ENCODE assay signal across 8 mouse cellular contexts in genomic region chr5:31154152-31154553, GRCm38 (mm10). TPM values are rescaled to one million over a fixed set of nuclear protein-coding genes. Genes with fewer than 3 reads are reported as not detected.
DNase-seq lines count a peak whose midpoint lies in the region; ATAC-seq and TF ChIP-seq lines count a peak whose summit lies in the region.

Gene Mpv17 (minus strand): TSS chr5:31154251.

- peaks cover 22% of the 10 kb centered on the region for H3K4me1 ChIP-seq in erythroblast, embryonic 14.5 days (ENCODE audit: control insufficient read depth)
- H3K4me1 ChIP-seq in heart, embryonic 11.5 days (ENCODE audit: control insufficient read depth, insufficient read depth, low read length) = peaks cover 8% of the 10 kb centered on the region
- H3K4me1 ChIP-seq in kidney, embryonic 16.5 days (ENCODE audit: insufficient read depth, low read length) = peaks cover 13% of the 10 kb centered on the region
- H3K4me1 ChIP-seq in liver, adult 2 months (ENCODE audit: control insufficient read depth, insufficient read depth, low read length) = peaks cover 7% of the 10 kb centered on the region; the same call in 1 of the 2 replicates
- peaks cover 6% of the 10 kb centered on the region for H3K4me1 ChIP-seq in stomach, embryonic 14.5 days (ENCODE audit: control insufficient read depth, insufficient read depth, low read length)

- no peaks in the 10 kb centered on the region for H3K79me3 ChIP-seq in C2C12 (ENCODE audit: low read depth)

- WGBS in heart, embryonic 11.5 days (ENCODE audit: insufficient replicate concordance) = under 1% methylated on average over 19 of the region's 19 CpGs
- WGBS in kidney, embryonic 16.5 days = under 1% methylated on average over 19 of the region's 19 CpGs
- under 1% methylated on average over 19 of the region's 19 CpGs for WGBS in liver, adult 2 months
- WGBS in stomach, embryonic 14.5 days = under 1% methylated on average over 19 of the region's 19 CpGs

- H3K4me3 ChIP-seq in C2C12 (ENCODE audit: insufficient read depth, poor library complexity, severe bottlenecking) = peak within 1 kb of the TSS; percentile 27
- peak within 1 kb of the TSS; percentile 69 for H3K4me3 ChIP-seq in erythroblast, embryonic 14.5 days (replicated peaks)
- H3K4me3 ChIP-seq in heart, embryonic 11.5 days (ENCODE audit: low read depth, low read length) = peak within 1 kb of the TSS; percentile 64
- peak within 1 kb of the TSS; percentile 68 for H3K4me3 ChIP-seq in kidney, embryonic 16.5 days (ENCODE audit: low read length)
- H3K4me3 ChIP-seq in liver, adult 2 months (ENCODE audit: insufficient read depth, low read depth, low read length) = peak within 1 kb of the TSS; percentile 92
- H3K4me3 ChIP-seq in stomach, embryonic 14.5 days (ENCODE audit: low read depth, low read length) = peak within 1 kb of the TSS; percentile 49

- peak; percentile 94 for ATAC-seq in heart, embryonic 11.5 days (replicated peaks; ENCODE audit: insufficient number of reproducible peaks, low FRiP score, low TSS enrichment)
- peak; percentile 96 for ATAC-seq in kidney, embryonic 16.5 days (ENCODE audit: low FRiP score, low TSS enrichment)
- ATAC-seq in stomach, embryonic 14.5 days (ENCODE audit: insufficient number of reproducible peaks, insufficient read depth, low FRiP score, low read depth) = peak; percentile 97

- no peaks in the 10 kb centered on the region for H3K9me3 ChIP-seq in erythroblast, embryonic 14.5 days (ENCODE audit: control insufficient read depth, low read length)
- no peaks in the 10 kb centered on the region for H3K9me3 ChIP-seq in heart, embryonic 11.5 days (replicated peaks; ENCODE audit: control insufficient read depth, low read length)
- H3K9me3 ChIP-seq in kidney, embryonic 16.5 days (ENCODE audit: low read length) = no peaks in the 10 kb centered on the region
- no peaks in the 10 kb centered on the region for H3K9me3 ChIP-seq in stomach, embryonic 14.5 days (ENCODE audit: control insufficient read depth, low read depth, low read length)

- H3K79me2 ChIP-seq in C2C12 (ENCODE audit: control insufficient read depth, insufficient read depth) = no peaks in the 10 kb centered on the region
- H3K79me2 ChIP-seq in liver, adult 2 months (ENCODE audit: control insufficient read depth, insufficient read depth, low read length) = no peaks in the 10 kb centered on the region

- H3K36me3 ChIP-seq in C2C12 (ENCODE audit: control insufficient read depth, insufficient read depth) = peaks cover 46% of the 10 kb centered on the region
- H3K36me3 ChIP-seq in erythroblast, embryonic 14.5 days (ENCODE audit: control insufficient read depth) = peaks cover 51% of the 10 kb centered on the region
- peaks cover 22% of the 10 kb centered on the region for H3K36me3 ChIP-seq in heart, embryonic 11.5 days (ENCODE audit: control insufficient read depth, insufficient read depth, low read length)
- H3K36me3 ChIP-seq in kidney, embryonic 16.5 days (ENCODE audit: insufficient read depth, low read length) = peaks cover 24% of the 10 kb centered on the region
- H3K36me3 ChIP-seq in liver, adult 2 months (ENCODE audit: control insufficient read depth, insufficient read depth, low read length) = peaks cover 20% of the 10 kb centered on the region
- H3K36me3 ChIP-seq in stomach, embryonic 14.5 days (ENCODE audit: control insufficient read depth, insufficient read depth, low read length) = peaks cover 25% of the 10 kb centered on the region

- peak; percentile 63; the same call in 1 of the 2 replicates for TF ChIP-seq POLR2A in brain, embryonic 14.5 days (IDR thresholded peaks at IDR 0.05; ENCODE audit: borderline replicate concordance, extremely low read depth, insufficient read depth, insufficient read length, poor library complexity, severe bottlenecking)
- peak; percentile 48; the same call in 1 of the 2 replicates for TF ChIP-seq POLR2A in liver, adult 2 months (IDR thresholded peaks at IDR 0.05; ENCODE audit: extremely low read depth, insufficient read depth, low read length)

- peak within 1 kb of the TSS; percentile 59; the same call in 1 of the 2 replicates for H3K27ac ChIP-seq in heart, embryonic 11.5 days (ENCODE audit: low read depth, low read length)
- H3K27ac ChIP-seq in kidney, embryonic 16.5 days (ENCODE audit: low read length) = peak within 1 kb of the TSS; percentile 61
- H3K27ac ChIP-seq in liver, adult 2 months (replicated peaks; ENCODE audit: insufficient read depth, low read depth, low read length) = peak within 1 kb of the TSS; percentile 30; the same call in 1 of the 2 replicates
- peak within 1 kb of the TSS; percentile 12; the same call in 1 of the 2 replicates for H3K27ac ChIP-seq in stomach, embryonic 14.5 days (ENCODE audit: low read length)

- peak; percentile 95 for DNase-seq in brain, embryonic 14.5 days (ENCODE audit: low read depth)
- DNase-seq in liver, adult 2 months (ENCODE audit: extremely low read depth, low read depth, low spot score) = peak; percentile 87
- DNase-seq in naive thymus-derived CD4-positive, alpha-beta T cell, adult 2 months (ENCODE audit: low read depth) = peak; percentile 78

- H3K4me2 ChIP-seq in heart, embryonic 11.5 days = peak within 1 kb of the TSS; percentile 83
- peak within 1 kb of the TSS; percentile 93 for H3K4me2 ChIP-seq in kidney, embryonic 16.5 days (replicated peaks; ENCODE audit: low read depth, low read length)
- peak within 1 kb of the TSS; percentile 71 for H3K4me2 ChIP-seq in stomach, embryonic 14.5 days (replicated peaks; ENCODE audit: low read depth, low read length)

- TF ChIP-seq CTCF in C2C12 (IDR thresholded peaks at IDR 0.05; ENCODE audit: control insufficient read depth, insufficient read depth, insufficient read length) = no peak
- no peak for TF ChIP-seq CTCF in brain, embryonic 14.5 days (IDR thresholded peaks at IDR 0.05; ENCODE audit: borderline replicate concordance, extremely low read depth, insufficient read depth, insufficient read length)
- TF ChIP-seq CTCF in liver, adult 2 months (IDR thresholded peaks at IDR 0.05; ENCODE audit: low read depth, low read length) = no peak

- no peaks in the 10 kb centered on the region for H3K27me3 ChIP-seq in C2C12 (ENCODE audit: control insufficient read depth, insufficient read depth, insufficient read length)
- no peaks in the 10 kb centered on the region for H3K27me3 ChIP-seq in erythroblast, embryonic 14.5 days (ENCODE audit: control insufficient read depth)
- no peaks in the 10 kb centered on the region for H3K27me3 ChIP-seq in heart, embryonic 11.5 days (ENCODE audit: control insufficient read depth, insufficient read depth, low read length)
- H3K27me3 ChIP-seq in kidney, embryonic 16.5 days (ENCODE audit: insufficient read depth, low read length) = no peaks in the 10 kb centered on the region
- H3K27me3 ChIP-seq in liver, adult 2 months (ENCODE audit: control insufficient read depth, insufficient read depth, low read length) = no peaks in the 10 kb centered on the region
- H3K27me3 ChIP-seq in stomach, embryonic 14.5 days (ENCODE audit: control insufficient read depth, insufficient read depth, low read length) = no peaks in the 10 kb centered on the region

- peak within 1 kb of the TSS; percentile 80 for H3K9ac ChIP-seq in heart, embryonic 11.5 days (ENCODE audit: low read depth, low read length)
- peak within 1 kb of the TSS; percentile 75 for H3K9ac ChIP-seq in kidney, embryonic 16.5 days (replicated peaks; ENCODE audit: low read length)
- H3K9ac ChIP-seq in liver, adult 2 months (ENCODE audit: low read depth, low read length) = peak within 1 kb of the TSS; percentile 75
- peak within 1 kb of the TSS; percentile 28 for H3K9ac ChIP-seq in stomach, embryonic 14.5 days (replicated peaks; ENCODE audit: low read depth, low read length)

- peak within 1 kb of the TSS; percentile 63 for H3ac ChIP-seq in C2C12 (ENCODE audit: control insufficient read depth, insufficient read length, low read depth)

TF ChIP-seq in C2C12, 6 proteins besides CTCF, POLR2A, EP300 and RAD21:
- TF ChIP-seq FOSL1 (IDR thresholded peaks at IDR 0.05; ENCODE audit: insufficient read depth, low read length, poor library complexity, severe bottlenecking) (no peak), CEBPB (IDR thresholded peaks at IDR 0.05; ENCODE audit: low read depth) (no peak), USF1 (IDR thresholded peaks at IDR 0.05; ENCODE audit: low read depth) (peak; percentile 95), MYOD1 (IDR thresholded peaks at IDR 0.05; ENCODE audit: control insufficient read depth, insufficient read length, low read depth) (no peak)

RNA-seq across cellular contexts. Expression of gene Mpv17, which starts in this region (rescaled TPM):
- polyA plus RNA-seq in C2C12 (2012; fragmentation: generic; extraction: Trizol) = 35.6 TPM
- polyA plus RNA-seq in brain, embryonic 14.5 days (2012; rRNA removed) = 55.9 and 74.4 TPM in 2 replicates
- 0.14 and 0.38 TPM in 2 replicates for polyA plus RNA-seq in erythroblast, embryonic 14.5 days (2012)
- polyA plus RNA-seq in heart, embryonic 11.5 days (2014; fragmentation: Nextera tagmentation; extraction: Ambion mirVana) = 78.1 and 82.1 TPM in 2 replicates
- 79.0 and 79.3 TPM in 2 replicates for polyA plus RNA-seq in kidney, embryonic 16.5 days (2015; fragmentation: Nextera tagmentation; extraction: Ambion mirVana)
- total RNA-seq in liver, adult 2 months (2014; rRNA removed) = 49.0 and 58.8 TPM in 2 replicates
- polyA plus RNA-seq in liver, adult 2 months (2012; rRNA removed) = 88.8 and 92.3 TPM in 2 replicates
- 69.8 and 72.3 TPM in 2 replicates for polyA plus RNA-seq in stomach, embryonic 14.5 days (2014; fragmentation: Nextera tagmentation; extraction: Ambion mirVana)

Comparison
In these comparisons a context has a peak if more than half of its experiments do, and no peak if none do; other contexts are left out.
1. Peak in every context shown above with its lines: DNase-seq, ATAC-seq, H3K4me3 ChIP-seq and H3K27ac ChIP-seq.
2. RNA of gene Mpv17 (polyA plus RNA-seq): 88.8 to 92.3 TPM in liver, adult 2 months, 78.1 to 82.1 TPM in heart, embryonic 11.5 days, 79.0 to 79.3 TPM in kidney, embryonic 16.5 days, 69.8 to 72.3 TPM in stomach, embryonic 14.5 days, 55.9 to 74.4 TPM in brain, embryonic 14.5 days and 35.6 TPM in C2C12 (single experiment); 0.14 to 0.38 TPM in erythroblast, embryonic 14.5 days; every median in the first group is over 10 times any median in the second.
3. H3K4me3 ChIP-seq: peak in every context shown above with its lines; median percentile 92 in liver, adult 2 months; 69 in erythroblast, embryonic 14.5 days; 68 in kidney, embryonic 16.5 days; 64 in heart, embryonic 11.5 days; 49 in stomach, embryonic 14.5 days; 27 in C2C12.
4. H3K9ac ChIP-seq: peak in every context shown above with its lines; median percentile 80 in heart, embryonic 11.5 days; 75 in kidney, embryonic 16.5 days; 75 in liver, adult 2 months; 28 in stomach, embryonic 14.5 days.